Mouse (Mus musculus): ENCODE results near the gene Rap1gap. TPM values are rescaled to one million over a fixed set of nuclear protein-coding genes. Genes with fewer than 3 reads are reported as not detected.
A peak's percentile ranks its signal among the peaks of the same experiment; 100 is the strongest.

Gene Rap1gap
- total RNA-seq, 2 experiments from 2014 or later = 228 to 242 TPM

DNA sequence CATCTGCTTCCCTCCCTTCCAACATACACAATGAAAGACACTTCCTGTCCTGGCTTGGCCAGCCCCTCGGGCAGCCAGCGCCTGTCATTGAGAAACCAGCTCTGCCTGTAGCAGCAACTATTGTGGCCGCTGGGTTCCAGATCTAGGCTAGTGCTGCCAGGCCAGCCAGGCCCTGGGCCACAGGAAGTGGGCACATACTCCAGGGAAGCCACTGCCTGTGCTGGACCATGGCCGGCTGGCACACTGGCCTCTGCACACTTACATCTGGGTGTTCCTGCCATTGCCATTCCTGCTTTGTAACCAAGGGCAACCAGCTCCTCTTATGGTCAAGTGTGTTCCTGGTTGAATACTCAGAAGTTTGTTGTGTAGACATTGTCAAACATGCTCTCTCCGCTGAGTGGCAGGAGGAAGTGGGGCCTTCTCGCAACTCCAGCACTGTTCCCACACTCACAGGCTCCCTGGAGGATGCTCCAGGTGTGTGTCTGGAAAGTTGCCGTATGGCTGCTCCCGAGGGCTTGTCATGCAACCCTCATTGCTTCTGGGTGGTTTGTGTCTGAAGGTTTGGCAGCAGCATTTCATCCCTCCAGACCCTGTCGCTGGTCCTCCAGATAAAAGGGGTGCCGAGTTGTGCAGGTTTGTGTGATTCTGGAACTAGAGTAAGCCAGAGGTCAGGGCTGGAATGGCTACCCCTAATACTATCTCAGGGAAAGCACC, 4.0 kb upstream of the Rap1gap start:
- no peak for DNase-seq (ENCODE audit: extremely low spot score in 1 of 2, low spot score in 2 of 2)

GRCm38 (mm10) chr4:137661078-137661450, 3.5 kb upstream of the Rap1gap start:
- intact Hi-C loops (cut with DNase I) = no loop called here
- DNase-seq (ENCODE audit: extremely low spot score in 1 of 2, low spot score in 2 of 2) = no peak

More for the DNA sequence above, 4.0 kb upstream of the Rap1gap start:
- intact Hi-C loops (cut with DNase I) = no loop called here

DNA sequence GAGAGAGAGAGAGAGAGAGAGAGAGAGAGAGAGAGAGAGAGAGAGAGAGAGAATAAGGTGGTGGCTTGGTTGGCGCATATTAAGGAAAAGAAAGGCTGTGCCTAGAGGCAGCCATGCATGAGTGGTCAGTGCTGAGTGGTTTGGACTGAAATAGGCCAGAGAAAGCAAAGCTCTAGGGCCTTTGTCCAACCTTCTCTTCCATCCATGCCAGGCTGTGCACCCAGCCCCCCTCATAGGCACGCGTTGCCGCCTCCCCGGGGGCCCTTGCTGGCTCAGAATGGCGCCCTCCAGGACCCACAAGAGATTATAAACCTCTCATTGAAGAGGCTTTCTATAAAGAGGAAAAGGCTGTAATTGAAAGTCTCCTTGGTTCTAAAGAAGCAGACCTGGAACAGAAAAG, 3.0 kb upstream of the Rap1gap start:
- intact Hi-C loops (cut with DNase I) = no loop called here
- no peak for DNase-seq (ENCODE audit: extremely low spot score in 1 of 2, low spot score in 2 of 2)

GRCm38 (mm10) chr4:137663491-137663890, 1.0 kb upstream of the Rap1gap start:
- intact Hi-C loops (cut with DNase I) = no loop called here
- no peak for DNase-seq (ENCODE audit: extremely low spot score in 1 of 2, low spot score in 2 of 2)

DNA sequence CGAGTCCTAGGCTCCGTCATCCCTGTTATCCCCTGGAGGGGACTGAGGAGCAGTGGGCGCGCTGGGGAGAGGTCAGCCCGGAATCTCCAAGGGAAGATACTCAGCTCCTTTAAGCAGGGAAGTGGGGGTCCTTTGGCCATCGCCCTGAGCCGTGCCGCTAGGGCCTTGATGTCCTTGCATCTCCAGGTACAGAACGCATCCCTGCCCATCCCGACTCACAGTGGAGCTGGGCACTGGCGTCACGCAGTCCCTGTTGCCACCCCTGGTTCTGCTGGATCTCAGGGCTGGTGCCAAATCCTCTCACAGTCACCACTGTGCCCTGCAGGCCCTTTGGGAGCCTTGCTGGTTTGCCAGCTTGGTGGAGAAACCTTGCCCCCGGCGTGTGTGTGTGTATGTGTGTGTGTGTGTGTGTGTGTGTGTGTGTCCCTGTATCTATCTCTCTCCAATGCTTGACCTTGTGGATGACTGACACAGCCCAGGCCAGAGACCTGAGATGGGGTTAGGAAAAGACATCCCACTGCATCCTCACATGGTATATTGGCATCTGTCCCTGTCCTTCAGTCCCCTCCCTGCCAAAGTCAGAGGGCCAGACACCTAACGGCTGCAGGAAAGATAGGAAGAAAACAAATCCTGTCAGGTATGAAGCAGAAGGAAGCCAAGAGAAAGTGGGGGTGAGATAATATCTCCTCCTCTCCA, 602 bp downstream of the Rap1gap start:
- peak in 1 of 2 experiments; percentile 54 for DNase-seq (ENCODE audit: extremely low spot score in 1 of 2, low spot score in 2 of 2)
- intact Hi-C loops (cut with DNase I) = no loop called here

GRCm38 (mm10) chr4:137665791-137666190, 1.3 kb downstream of the Rap1gap start:
- no peak for DNase-seq (ENCODE audit: extremely low spot score in 1 of 2, low spot score in 2 of 2)
- intact Hi-C loops (cut with DNase I) = no loop called here

- intact Hi-C loops (cut with DNase I) = no loop called here
Observed at GRCm38 (mm10) chr4:137666283-137666957, 1.9 kb downstream of the Rap1gap start.

DNA sequence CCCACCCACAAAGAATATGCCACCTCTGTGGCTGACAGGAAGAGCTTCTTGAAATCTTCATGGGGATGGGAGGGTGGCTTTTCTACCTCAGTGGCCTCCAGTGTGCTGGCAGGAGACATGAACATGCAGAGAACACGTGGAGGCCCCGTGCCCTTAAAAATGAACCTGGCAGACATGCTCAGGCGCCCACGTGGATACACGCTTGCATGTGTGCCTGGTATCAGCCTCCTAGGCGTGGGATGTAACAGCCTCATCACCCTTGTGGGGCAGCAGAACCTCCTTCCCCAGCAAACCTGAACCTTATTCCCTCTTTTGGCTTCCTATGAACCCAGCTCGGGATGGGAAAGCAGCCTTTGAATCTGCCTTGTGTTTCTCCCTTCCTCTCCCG, 2.4 kb downstream of the Rap1gap start:
- intact Hi-C loops (cut with DNase I) = no loop called here
- no peak for DNase-seq (ENCODE audit: extremely low spot score in 1 of 2, low spot score in 2 of 2)

More at GRCm38 (mm10) chr4:137666283-137666957, 1.9 kb downstream of the Rap1gap start:
- no peak for DNase-seq (ENCODE audit: extremely low spot score in 1 of 2, low spot score in 2 of 2)

DNA sequence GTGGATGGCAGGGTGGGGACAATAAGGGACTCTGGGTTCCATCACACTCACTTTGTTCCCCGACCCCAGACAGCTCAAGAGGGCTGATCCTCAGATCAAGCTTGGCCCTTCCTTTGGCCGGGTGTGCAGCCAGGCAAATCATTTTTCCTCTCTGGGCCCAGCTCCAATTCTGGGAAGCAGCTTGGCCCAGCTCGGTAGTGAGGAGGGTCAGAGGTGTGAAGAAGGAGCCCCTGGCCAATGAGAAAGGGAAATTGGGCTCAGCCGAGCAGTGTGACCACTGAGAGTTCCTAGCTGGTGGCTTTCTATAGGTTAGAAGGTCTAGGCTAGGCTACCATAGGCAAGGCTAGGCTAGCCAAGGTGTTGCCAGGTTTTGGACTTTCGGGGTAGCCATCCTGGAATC, 3.2 kb downstream of the Rap1gap start:
- DNase-seq (ENCODE audit: extremely low spot score in 1 of 2, low spot score in 2 of 2) = no peak
- intact Hi-C loops (cut with DNase I) = no loop called here

DNA sequence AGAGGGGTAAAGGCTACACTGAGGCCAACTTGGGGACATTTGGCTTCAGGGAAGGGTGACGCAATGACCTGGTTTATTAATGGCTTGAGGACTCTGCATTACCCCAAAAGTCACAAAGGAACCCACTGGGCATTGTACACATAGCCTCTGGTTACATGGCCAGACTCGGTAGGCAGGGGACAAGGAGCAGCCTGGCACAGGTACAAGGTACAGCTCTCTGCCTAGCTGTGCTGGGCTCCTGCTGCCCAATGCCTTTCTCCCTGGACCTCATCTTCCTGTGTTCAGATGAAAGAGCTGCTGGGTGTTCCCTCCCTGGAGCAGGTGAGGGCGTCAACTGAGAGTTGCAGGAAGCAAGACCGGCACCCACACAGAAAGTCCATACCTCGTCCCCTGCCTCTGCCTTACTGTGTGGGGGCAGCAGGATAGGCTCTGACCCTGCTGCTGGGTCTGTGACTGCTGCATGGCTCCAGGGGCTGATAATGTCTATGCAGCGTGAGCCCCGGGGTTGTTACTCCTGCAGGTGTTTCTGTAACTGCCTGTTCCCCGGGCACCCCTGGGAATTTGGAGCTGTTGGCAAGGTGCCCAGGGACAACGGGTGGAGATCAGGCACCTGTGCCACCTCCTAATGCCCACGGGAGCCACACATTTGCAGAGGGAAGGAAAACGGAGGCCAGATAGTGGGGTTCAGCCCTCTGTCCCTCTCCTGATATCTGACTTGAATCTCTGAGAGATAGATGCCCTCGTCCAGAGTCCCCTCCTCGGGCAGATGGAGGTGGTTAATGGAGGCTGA, 7.4 kb downstream of the Rap1gap start:
- DNase-seq (ENCODE audit: extremely low spot score in 1 of 2, low spot score in 2 of 2) = no peak
- intact Hi-C loops (cut with DNase I) = no loop called here

- DNase-seq (ENCODE audit: extremely low spot score in 1 of 2, low spot score in 2 of 2) = no peak
- intact Hi-C loops (cut with DNase I) = no loop called here
Observed at GRCm38 (mm10) chr4:137675566-137675965, 11.0 kb downstream of the Rap1gap start.

- intact Hi-C loops (cut with DNase I) = no loop called here
- DNase-seq (ENCODE audit: extremely low spot score in 1 of 2, low spot score in 2 of 2) = peak; percentile 75 to 77
Observed at GRCm38 (mm10) chr4:137676057-137676456, 11.5 kb downstream of the Rap1gap start.

DNA sequence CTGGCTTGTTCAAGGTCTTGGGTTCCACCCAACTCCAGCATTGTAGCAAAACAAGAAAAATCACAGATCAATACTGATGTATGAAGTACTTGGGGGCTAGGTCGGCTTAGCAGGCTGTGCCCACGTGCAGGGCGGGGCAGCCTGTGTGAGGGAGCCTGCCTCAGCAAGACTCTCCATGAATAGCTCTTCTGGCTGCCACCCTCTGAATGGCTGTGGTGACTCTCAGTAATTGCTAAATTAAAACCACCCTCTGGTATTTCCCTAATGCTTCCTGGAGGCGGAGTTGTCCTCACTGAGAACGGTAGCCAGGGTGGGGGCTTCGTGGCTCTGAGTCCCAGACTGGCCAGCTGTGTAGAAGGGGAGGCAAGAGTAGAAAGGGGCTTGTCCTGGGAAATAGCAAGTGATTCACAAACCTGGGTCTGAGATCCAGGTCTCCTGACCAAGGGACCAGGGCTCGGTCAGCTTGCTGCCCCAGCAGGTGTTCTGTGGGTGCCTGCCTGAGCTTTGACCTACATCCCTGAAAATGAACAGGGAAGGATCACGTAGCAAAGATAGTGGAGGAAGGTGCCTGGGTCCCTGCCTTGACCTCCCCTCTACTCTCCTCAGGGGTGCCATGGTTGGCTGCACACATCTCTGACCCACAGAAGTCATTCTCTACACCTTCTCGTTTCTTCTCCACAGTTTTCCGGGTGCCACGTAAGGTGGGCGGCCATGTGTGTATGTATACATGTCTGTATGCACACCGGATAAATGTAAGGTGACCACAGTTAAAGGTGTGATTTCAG, 12.4 kb downstream of the Rap1gap start:
- DNase-seq (ENCODE audit: extremely low spot score in 1 of 2, low spot score in 2 of 2) = no peak
- intact Hi-C loops (cut with DNase I) = no loop called here

- no peak for DNase-seq (ENCODE audit: extremely low spot score in 1 of 2, low spot score in 2 of 2)
- intact Hi-C loops (cut with DNase I) = no loop called here
Observed at GRCm38 (mm10) chr4:137677906-137678305, 13.4 kb downstream of the Rap1gap start.

GRCm38 (mm10) chr4:137678568-137678967, 14.0 kb downstream of the Rap1gap start:
- intact Hi-C loops (cut with DNase I) = no loop called here
- no peak for DNase-seq (ENCODE audit: extremely low spot score in 1 of 2, low spot score in 2 of 2)

- peak in 1 of 2 experiments; percentile 69 for DNase-seq (ENCODE audit: extremely low spot score in 1 of 2, low spot score in 2 of 2)
- intact Hi-C loops (cut with DNase I) = loop anchor here (2.0 kb wide), 1 partner anchor 43 kb away; no protein-coding TSS in a partner anchor
Observed at GRCm38 (mm10) chr4:137679979-137680550, 15.5 kb downstream of the Rap1gap start.

- intact Hi-C loops (cut with DNase I) = loop anchor here (2.0 kb wide), 1 partner anchor 42 kb away; no protein-coding TSS in a partner anchor
- no peak for DNase-seq (ENCODE audit: extremely low spot score in 1 of 2, low spot score in 2 of 2)
Observed at GRCm38 (mm10) chr4:137680721-137681120, 16.2 kb downstream of the Rap1gap start.

All from left cerebral cortex, postnatal 10 days (tissue).